Mouse (Mus musculus) embryonic fibroblast, embryonic 13.5 days (primary cell): ENCODE results near the gene Psg17. TPM values are rescaled to one million over a fixed set of nuclear protein-coding genes. Genes with fewer than 3 reads are reported as not detected.

Experiments
- H3K27ac ChIP-seq: 2 replicates; pipeline ENCODE4 v1.5.1; 2012; ENCODE audit warnings: low read length, control low read depth, inconsistent platforms; ENCODE audit not compliant: insufficient read depth
- H3K4me1 ChIP-seq: 2 replicates; pipeline ENCODE4 v1.6.1; 2011; ENCODE audit warnings: low read length; ENCODE audit not compliant: control insufficient read depth, insufficient read depth
- H3K4me3 ChIP-seq: 2 replicates; pipeline ENCODE4 v1.5.1; 2011; ENCODE audit warnings: mild to moderate bottlenecking, control low read depth, low read length; ENCODE audit not compliant: insufficient read depth
- CTCF ChIP-seq: IDR thresholded peaks from 2 replicates; pipeline ENCODE4 v1.5.1; 2011; ENCODE audit warnings: mild to moderate bottlenecking, control low read depth, low read length, moderate library complexity, borderline replicate concordance; ENCODE audit not compliant: insufficient read depth
- POLR2A ChIP-seq: IDR thresholded peaks from 2 replicates; pipeline ENCODE4 v1.6.1; 2011; ENCODE audit warnings: low read depth, mild to moderate bottlenecking, control low read depth, low read length, moderate library complexity
- polyA plus RNA-seq: library from polyadenylated mRNA; stranded (reverse); fragments of >200 nt; gene quantifications from 2 replicates; pipeline ENCODE4 v1.2.4, GENCODE M21; 2011; ENCODE audit warnings: low read depth; ENCODE audit not compliant: missing spikeins, insufficient read length

Gene Psg17
- polyA plus RNA-seq, 1 experiment, result not detected

- no peak overlapping the region for H3K4me3 ChIP-seq
- no peaks in the 10 kb centered on the region for H3K4me1 ChIP-seq
- no peak for TF ChIP-seq POLR2A
- no peak for TF ChIP-seq CTCF
- H3K27ac ChIP-seq, result no peak overlapping the region
Observed at GRCm38 (mm10) chr7:18779337-18779781, 42.0 kb downstream of the Psg17 start.

Other genes with a start within 250 kb of the Psg17 start
- not detected in 2 replicates for gene Psg23, start 205.1 kb downstream of the Psg17 start, polyA plus RNA-seq
- gene Psg21, start 164.9 kb downstream of the Psg17 start, polyA plus RNA-seq, result not detected in 2 replicates
- gene Psg20, start 135.4 kb downstream of the Psg17 start, polyA plus RNA-seq, result not detected in 2 replicates
- gene Psg22, start 103.5 kb downstream of the Psg17 start, polyA plus RNA-seq, result not detected in 2 replicates
- gene Psg19, start 23.1 kb downstream of the Psg17 start, polyA plus RNA-seq, result not detected in 2 replicates
- 1.8 and 3.0 TPM in 2 replicates for gene Mill2, start 18.4 kb upstream of the Psg17 start, polyA plus RNA-seq
- gene Pglyrp1, start 49.7 kb upstream of the Psg17 start, polyA plus RNA-seq, result not detected in 2 replicates
- 10.1 and 10.5 TPM in 2 replicates for gene Ccdc61, start 88.8 kb upstream of the Psg17 start, polyA plus RNA-seq
- 0.23 and 0.30 TPM in 2 replicates for gene Nova2, start 104.3 kb upstream of the Psg17 start, polyA plus RNA-seq
- not detected in 2 replicates for gene Nanos2, start 165.8 kb upstream of the Psg17 start, polyA plus RNA-seq
- 8.4 and 10.6 TPM in 2 replicates for gene Mypop, start 169.6 kb upstream of the Psg17 start, polyA plus RNA-seq
- gene Irf2bp1, start 182.4 kb upstream of the Psg17 start, polyA plus RNA-seq, result 13.2 and 15.6 TPM in 2 replicates
- gene Foxa3, start 201.9 kb upstream of the Psg17 start, polyA plus RNA-seq, result not detected in 2 replicates
- 72.6 and 78.3 TPM in 2 replicates for gene Sympk, start 202.8 kb upstream of the Psg17 start, polyA plus RNA-seq
- gene Rsph6a, start 233.1 kb upstream of the Psg17 start, polyA plus RNA-seq, result not detected in 2 replicates